Mouse (Mus musculus) telencephalon, adult 2 months (tissue): Measurements from ENCODE around the gene Men1.
"Not testable (repeated sequence)": the region's sequence is repeated elsewhere in the genome, so short reads cannot be mapped to it uniquely, and the experiment has no call there.

Experiments
- DNase-seq: peaks from one replicate; pipeline ENCODE4 v3.0.0-alpha.2; 2011; ENCODE audit warnings: low read depth, low spot score

The Men1 gene

GRCm38 (mm10) chr19:6304787-6305516 is 29.8 kb upstream of the Men1 start:
- peak; percentile 58 for DNase-seq

- no peak for DNase-seq
Observed at GRCm38 (mm10) chr19:6305517-6306115, 29.2 kb upstream of the Men1 start.

- no peak for DNase-seq
Observed at GRCm38 (mm10) chr19:6306137-6306551, 28.6 kb upstream of the Men1 start, which contains the start of gene Cdc42bpg. Cdc42bpg (plus strand) TSS chr19:6306456.

DNA sequence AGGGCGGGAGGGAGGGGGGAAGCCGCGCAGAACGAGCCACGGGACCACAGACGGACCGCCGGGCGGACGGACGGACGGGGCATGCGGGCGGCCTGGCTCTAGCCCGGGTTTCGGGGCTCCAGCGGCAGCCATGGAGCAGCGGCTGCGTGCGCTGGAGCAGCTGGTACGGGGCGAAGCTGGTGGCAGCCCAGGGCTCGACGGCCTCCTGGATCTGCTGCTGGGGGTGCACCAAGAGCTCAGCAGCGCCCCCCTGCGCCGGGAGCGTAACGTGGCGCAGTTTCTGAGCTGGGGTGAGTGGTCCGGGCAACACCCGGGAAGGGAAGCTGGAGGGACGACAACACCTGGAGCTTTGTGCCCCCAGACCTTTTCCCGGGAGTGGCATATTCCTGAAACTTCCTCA is 28.2 kb upstream of the Men1 start:
- DNase-seq: no peak

DNA sequence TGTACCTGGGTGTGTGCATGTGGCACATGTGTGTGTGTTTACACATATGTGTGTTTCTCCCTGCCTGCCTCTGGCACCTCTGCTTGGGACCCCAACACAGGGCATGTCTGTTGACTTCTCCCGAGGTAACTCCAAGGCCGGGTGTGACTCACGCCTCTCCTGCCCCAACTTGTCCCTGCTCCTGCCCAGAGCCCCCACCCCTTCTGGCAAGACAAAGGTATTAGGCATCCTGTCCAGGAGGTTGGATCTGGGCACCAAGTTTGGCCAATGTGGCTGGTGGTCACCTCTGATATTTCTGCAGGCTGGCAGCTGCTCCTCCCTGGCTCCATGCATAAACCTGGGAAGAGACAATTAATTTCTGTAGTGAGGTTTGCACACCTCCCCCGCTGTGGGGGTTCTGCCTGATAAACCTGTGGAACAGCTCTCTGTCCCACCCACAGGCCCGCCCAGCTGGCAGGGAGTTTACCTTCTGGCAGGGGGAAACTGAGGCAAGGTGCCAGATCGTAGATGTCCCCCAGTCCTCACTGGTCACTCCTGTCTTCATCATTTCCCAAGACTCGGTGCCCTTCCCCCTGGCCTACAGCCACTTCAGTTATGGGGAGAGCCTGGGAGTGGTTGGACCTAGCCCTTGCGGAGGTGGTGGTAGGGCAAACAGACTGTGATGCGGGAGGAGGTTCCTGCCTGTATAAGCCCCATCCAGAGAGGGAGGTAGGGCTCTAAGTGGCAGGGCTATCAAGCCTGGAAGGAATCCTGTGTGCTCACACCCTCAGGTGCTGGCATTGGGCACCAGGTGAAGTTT is 26.8 kb upstream of the Men1 start:
- DNase-seq: no peak

- no peak for DNase-seq
Observed at GRCm38 (mm10) chr19:6310181-6310580, 24.6 kb upstream of the Men1 start.

DNA sequence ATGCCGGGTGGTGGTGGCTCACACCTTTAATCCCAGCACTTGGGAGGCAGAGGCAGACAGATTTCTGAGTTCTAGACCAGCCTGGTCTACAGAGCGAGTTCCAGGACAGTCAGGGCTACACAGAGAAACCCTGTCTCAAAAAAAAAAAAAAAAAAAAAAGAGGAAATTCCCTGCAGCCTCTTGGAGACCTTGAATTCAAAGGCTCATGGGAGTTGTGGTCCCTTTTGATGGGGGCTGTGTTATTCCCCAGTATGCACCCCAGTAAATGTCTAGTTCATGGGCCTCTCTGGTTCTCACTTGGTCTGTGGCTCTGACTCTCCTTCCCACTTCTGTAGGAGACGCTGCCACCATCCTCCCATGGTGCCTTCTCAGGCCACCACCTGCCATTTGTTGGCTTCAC is 23.0 kb upstream of the Men1 start:
- not testable (repeated sequence) for DNase-seq

- DNase-seq: no peak
Observed at GRCm38 (mm10) chr19:6313796-6314195, 21.0 kb upstream of the Men1 start.

DNA sequence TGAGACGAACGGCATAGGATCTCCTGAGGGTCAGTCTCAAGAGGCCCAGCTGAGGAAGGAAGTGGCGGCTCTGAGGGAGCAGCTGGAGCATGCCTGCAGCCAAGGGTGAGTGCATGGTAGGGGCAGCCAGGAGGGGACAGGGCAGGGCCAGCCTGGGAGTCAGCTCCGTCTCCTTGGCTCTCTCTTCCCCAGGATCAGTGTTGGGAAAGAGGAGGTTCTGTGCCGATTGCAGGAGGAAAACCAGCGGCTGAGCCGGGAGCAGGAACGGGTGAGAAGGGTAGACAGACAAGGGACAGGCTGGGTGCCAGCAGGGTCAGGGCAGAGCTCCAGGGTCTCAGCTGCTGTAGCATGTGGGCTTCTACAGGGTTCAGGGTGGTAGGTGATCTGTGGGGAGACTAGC is 20.3 kb upstream of the Men1 start:
- DNase-seq: no peak

- no peak for DNase-seq
Observed at GRCm38 (mm10) chr19:6315573-6315972, 19.2 kb upstream of the Men1 start.

- DNase-seq: no peak
Observed at GRCm38 (mm10) chr19:6318145-6318544, 16.6 kb upstream of the Men1 start.

GRCm38 (mm10) chr19:6321358-6321757 is 13.4 kb upstream of the Men1 start:
- no peak for DNase-seq

GRCm38 (mm10) chr19:6321786-6322621 is 12.8 kb upstream of the Men1 start:
- DNase-seq: no peak

GRCm38 (mm10) chr19:6324751-6325150 is 10.0 kb upstream of the Men1 start:
- DNase-seq: no peak

DNA sequence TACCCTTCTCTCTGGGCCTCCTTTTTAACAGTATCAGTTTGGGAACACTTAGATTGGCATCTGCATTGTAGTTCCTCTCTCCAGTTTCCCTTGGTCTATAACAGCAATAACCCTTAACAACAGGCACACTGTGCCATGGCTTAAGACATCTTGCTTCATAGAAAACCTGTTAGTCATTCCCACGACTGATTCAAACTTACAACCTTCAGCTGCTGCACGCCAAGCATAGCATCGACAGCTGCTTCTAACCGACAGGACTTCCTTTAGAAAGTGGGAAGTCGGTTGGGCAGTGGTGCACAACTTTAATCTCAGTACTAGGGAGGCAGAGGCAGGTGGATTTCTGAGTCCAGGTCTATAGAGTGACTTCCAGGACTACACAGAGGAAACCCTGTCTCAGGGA is 3.6 kb upstream of the Men1 start:
- DNase-seq: no peak

- DNase-seq: peak; percentile 45
Observed at GRCm38 (mm10) chr19:6331719-6332516, 2.9 kb upstream of the Men1 start.

DNA sequence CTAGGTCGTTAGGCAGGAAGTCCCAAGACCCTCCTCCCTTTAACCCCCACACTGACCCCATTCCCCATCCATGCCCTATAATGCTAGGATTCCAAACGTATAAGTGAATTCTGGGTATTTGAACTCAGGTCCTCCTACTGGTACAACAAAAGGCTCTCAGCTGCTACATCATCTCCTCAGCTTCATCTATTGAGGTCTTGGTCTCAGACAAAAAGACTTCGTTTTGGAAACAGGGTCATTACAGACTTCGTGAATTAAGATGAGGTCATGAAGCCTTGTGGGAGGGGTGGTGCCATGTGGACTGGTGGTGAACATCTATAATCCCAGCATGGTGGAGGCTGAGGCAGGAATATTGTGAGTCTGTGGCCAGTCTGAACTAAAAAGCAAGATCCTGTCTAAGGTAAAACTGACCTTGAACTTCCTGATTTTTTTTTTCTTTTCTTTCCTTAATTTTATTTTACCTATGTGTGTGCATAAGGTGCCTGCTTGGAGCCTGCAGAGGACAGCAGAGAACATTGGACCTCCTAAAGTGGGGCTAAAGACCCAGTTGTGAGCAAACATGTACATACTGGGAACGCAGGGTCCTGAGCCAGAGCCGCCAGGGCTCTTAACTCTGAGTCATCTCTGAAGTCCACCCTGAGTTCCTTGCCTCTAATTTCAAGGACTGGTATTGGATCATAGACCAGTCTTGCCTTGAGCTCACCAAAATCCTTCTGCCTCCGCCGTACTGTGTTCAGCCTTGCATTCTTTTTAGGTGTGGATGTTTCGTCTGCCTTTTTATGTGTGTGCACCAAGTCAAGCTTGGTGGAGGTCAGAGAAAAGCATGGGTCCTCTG is 801 bp upstream of the Men1 start:
- DNase-seq: no peak

- DNase-seq: no peak
Observed at GRCm38 (mm10) chr19:6335458-6335827, 664 bp downstream of the Men1 start.

GRCm38 (mm10) chr19:6336920-6337319 is 2.1 kb downstream of the Men1 start:
- no peak for DNase-seq

DNA sequence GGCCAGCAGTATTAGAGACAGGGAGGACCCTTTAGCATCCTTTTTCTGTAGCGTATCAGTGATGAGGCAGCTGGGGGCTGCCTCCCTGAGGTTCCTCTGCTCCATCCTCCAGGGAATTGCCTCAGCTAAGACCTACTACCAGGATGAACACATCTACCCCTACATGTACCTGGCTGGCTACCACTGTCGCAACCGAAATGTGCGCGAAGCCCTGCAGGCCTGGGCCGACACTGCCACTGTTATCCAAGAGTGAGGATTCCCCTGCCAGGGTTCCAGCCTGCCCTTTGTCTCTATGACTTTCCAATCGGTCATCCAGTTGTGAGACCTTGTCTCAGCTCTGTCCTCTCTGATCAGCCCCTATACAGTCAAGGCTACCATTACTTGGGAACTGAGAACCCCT is 3.4 kb downstream of the Men1 start:
- no peak for DNase-seq
